19 mouse cellular contexts compared by ENCODE assay signal in the genomic region with DNA sequence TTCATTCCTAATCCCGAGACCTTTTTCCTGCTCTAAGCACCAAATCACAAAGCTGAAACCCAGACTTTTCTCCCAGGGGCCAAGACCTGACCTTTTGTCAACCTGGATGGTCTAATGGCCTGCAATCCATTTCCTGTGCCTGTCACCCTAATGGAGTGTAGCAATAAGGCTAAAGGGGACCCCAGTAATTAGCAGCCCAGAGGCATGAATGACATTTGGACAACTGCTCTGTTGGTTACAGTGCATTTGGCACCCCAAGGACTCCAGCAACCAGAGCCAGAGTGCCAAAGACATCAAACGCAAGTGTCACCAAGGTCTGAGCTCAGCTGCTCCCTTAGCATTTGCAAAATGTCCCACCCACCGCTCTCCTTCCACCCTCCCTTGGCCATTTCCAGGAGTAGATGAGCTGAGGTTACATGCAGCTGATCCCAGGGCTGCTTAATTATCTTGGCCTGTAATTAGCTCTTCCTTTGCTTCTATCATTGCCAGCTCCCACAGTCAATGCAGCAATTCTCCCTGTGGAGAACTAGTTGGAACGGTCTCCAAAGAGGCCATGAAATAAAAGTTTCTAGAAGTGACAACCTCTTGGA. TPM values are rescaled to one million over a fixed set of nuclear protein-coding genes. Genes with fewer than 3 reads are reported as not detected.
DNase-seq lines count a peak whose midpoint lies in the region; ATAC-seq and TF ChIP-seq lines count a peak whose summit lies in the region.
"Had no signal": no experiment of that assay in that cellular context is flagged by ENCODE, and none has a peak within 500 bp of the region (broad histone marks: within the 10 kb centered on the region; RNA-seq: fewer than 3 reads in every experiment).

No protein-coding gene starts in this region.

- no peaks in the 10 kb centered on the region for H3K36me3 ChIP-seq in forebrain, postnatal 0 days (ENCODE audit: insufficient read depth)
- no peaks in the 10 kb centered on the region for H3K36me3 ChIP-seq in forebrain, embryonic 10.5 days (replicated peaks)
- no peaks in the 10 kb centered on the region for H3K36me3 ChIP-seq in intestine, embryonic 16.5 days (ENCODE audit: control insufficient read depth, insufficient read depth, low read length)
- H3K36me3 ChIP-seq: G1E; heart, embryonic 10.5 days; liver, embryonic 12.5 days had no signal

- no peak overlapping the region for H3K4me3 ChIP-seq in forebrain, postnatal 0 days (ENCODE audit: low read depth, low read length)
- H3K4me3 ChIP-seq in forebrain, embryonic 10.5 days: no peak overlapping the region
- no peak overlapping the region for H3K4me3 ChIP-seq in intestine, embryonic 16.5 days (ENCODE audit: low read length)
- H3K4me3 ChIP-seq: forebrain, embryonic 13.5 days; heart, embryonic 10.5 days; liver, embryonic 12.5 days had no signal

- WGBS in forebrain, postnatal 0 days: 54% methylated on average over 4 of the region's 4 CpGs
- WGBS in forebrain, embryonic 10.5 days: 79% methylated on average over 4 of the region's 4 CpGs
- 58% methylated on average over 4 of the region's 4 CpGs for WGBS in intestine, embryonic 16.5 days

- H3K9ac ChIP-seq in forebrain, postnatal 0 days: no peak overlapping the region
- no peak overlapping the region for H3K9ac ChIP-seq in intestine, embryonic 16.5 days (ENCODE audit: low read depth, low read length)
- H3K9ac ChIP-seq: forebrain, embryonic 13.5 days; liver, embryonic 12.5 days; lung, embryonic 14.5 days had no signal

- H3K27ac ChIP-seq in forebrain, postnatal 0 days (ENCODE audit: low read depth, low read length): no peak overlapping the region
- H3K27ac ChIP-seq in forebrain, embryonic 10.5 days: no peak overlapping the region
- H3K27ac ChIP-seq in intestine, embryonic 16.5 days (ENCODE audit: low read length): no peak overlapping the region
- H3K27ac ChIP-seq: forebrain, embryonic 13.5 days; heart, embryonic 10.5 days; liver, embryonic 12.5 days had no signal

- no peak for TF ChIP-seq CTCF in forebrain, postnatal 0 days (IDR thresholded peaks at IDR 0.05; ENCODE audit: low read depth)

- intact Hi-C loops in left cerebral cortex, postnatal 4 days (cut with DNase I): no loop called here
- intact Hi-C loops in left cerebral cortex, postnatal 36 days (cut with DNase I): no loop called here

- H3K27me3 ChIP-seq in forebrain, postnatal 0 days (ENCODE audit: insufficient read depth, low read length): no peaks in the 10 kb centered on the region
- no peaks in the 10 kb centered on the region for H3K27me3 ChIP-seq in forebrain, embryonic 10.5 days (ENCODE audit: poor library complexity, severe bottlenecking)
- H3K27me3 ChIP-seq in intestine, embryonic 16.5 days (replicated peaks; ENCODE audit: control insufficient read depth, insufficient read depth, low read length): no peaks in the 10 kb centered on the region
- H3K27me3 ChIP-seq: liver, embryonic 12.5 days had no signal

- peak; percentile 43 for ATAC-seq in forebrain, postnatal 0 days
- no peak for ATAC-seq in intestine, embryonic 16.5 days
- ATAC-seq: forebrain, embryonic 13.5 days; liver, embryonic 12.5 days had no signal

- DNase-seq in adrenal gland, postnatal 10 days: peak; percentile 20
- no peak for DNase-seq in adrenal gland, postnatal 4 days (ENCODE audit: low spot score in 2 of 2)
- peak; percentile 7 for DNase-seq in forebrain, postnatal 0 days
- DNase-seq in forebrain, embryonic 10.5 days (ENCODE audit: extremely low spot score, low spot score): no peak
- peak; percentile 48 for DNase-seq in left cerebral cortex, postnatal 4 days
- no peak for DNase-seq in left cerebral cortex, postnatal 36 days (ENCODE audit: low spot score in 2 of 2)
- peak; percentile 15 for DNase-seq in brain, adult 2 months (ENCODE audit: low read depth, low spot score)
- DNase-seq: cerebellum, adult 9-10 months; kidney, adult 8-10 months; kidney, postnatal 25 days; lung, embryonic 14.5 days; lung, postnatal 36 days; thymus, postnatal 25 days had no signal

- H3K4me1 ChIP-seq in forebrain, postnatal 0 days (ENCODE audit: insufficient read depth): no peaks in the 10 kb centered on the region
- no peaks in the 10 kb centered on the region for H3K4me1 ChIP-seq in forebrain, embryonic 10.5 days
- H3K4me1 ChIP-seq in intestine, embryonic 16.5 days (ENCODE audit: control insufficient read depth, insufficient read depth, low read length): no peaks in the 10 kb centered on the region
- H3K4me1 ChIP-seq: forebrain, embryonic 13.5 days; heart, embryonic 10.5 days; liver, embryonic 12.5 days had no signal

- no peaks in the 10 kb centered on the region for H3K9me3 ChIP-seq in forebrain, postnatal 0 days (ENCODE audit: low read length)
- no peaks in the 10 kb centered on the region for H3K9me3 ChIP-seq in forebrain, embryonic 10.5 days
- H3K9me3 ChIP-seq in intestine, embryonic 16.5 days (ENCODE audit: control insufficient read depth, low read length): no peaks in the 10 kb centered on the region
- H3K9me3 ChIP-seq: forebrain, embryonic 13.5 days; heart, embryonic 10.5 days; liver, embryonic 12.5 days had no signal

- H3K4me2 ChIP-seq in forebrain, postnatal 0 days (ENCODE audit: low read depth): no peak overlapping the region
- H3K4me2 ChIP-seq in intestine, embryonic 16.5 days (ENCODE audit: low read depth, low read length): no peak overlapping the region
- H3K4me2 ChIP-seq: forebrain, embryonic 13.5 days; liver, embryonic 12.5 days; lung, embryonic 14.5 days had no signal

RNA-seq across cellular contexts. Expression of a gene that starts 47.8 kb away (rescaled TPM):
- 10 to 100 TPM; 54.2 to 65.3 TPM for total RNA-seq in adrenal gland, postnatal 10 days (2021)
- total RNA-seq in adrenal gland, postnatal 4 days (2021): 10 to 100 TPM; 76.5 to 89.9 TPM
- total RNA-seq in forebrain, postnatal 0 days (2014; rRNA removed): 32.2 and 37.1 TPM in 2 replicates
- polyA plus RNA-seq in forebrain, postnatal 0 days (2015; fragmentation: Nextera tagmentation; extraction: Ambion mirVana): 22.0 and 23.3 TPM in 2 replicates
- 4.7 and 7.4 TPM in 2 replicates for polyA plus RNA-seq in forebrain, embryonic 10.5 days (2016; fragmentation: Nextera tagmentation; extraction: Ambion mirVana)
- 10 to 100 TPM; 41.3 to 44.9 TPM for total RNA-seq in left cerebral cortex, postnatal 4 days (2021)
- 10 to 100 TPM; 14.2 to 16.9 TPM for total RNA-seq in left cerebral cortex, postnatal 36 days (2021)
- 3.6 and 4.3 TPM in 2 replicates for polyA plus RNA-seq in intestine, embryonic 16.5 days (2015; fragmentation: Nextera tagmentation; extraction: Ambion mirVana)
- total RNA-seq: megakaryocyte-erythroid progenitor cell, adult 5-6 weeks had no signal
- polyA plus RNA-seq: G1E had no signal

RNA-seq across cellular contexts. Expression of a gene that starts 48.4 kb away (rescaled TPM):
- total RNA-seq in adrenal gland, postnatal 10 days (2021): 1 to 10 TPM; 4.6 to 7.2 TPM
- 1 to 10 TPM; 8.3 to 9.4 TPM for total RNA-seq in adrenal gland, postnatal 4 days (2021)
- total RNA-seq in forebrain, postnatal 0 days (2014; rRNA removed): 7.3 and 7.4 TPM in 2 replicates
- 7.7 and 7.8 TPM in 2 replicates for polyA plus RNA-seq in forebrain, postnatal 0 days (2015; fragmentation: Nextera tagmentation; extraction: Ambion mirVana)
- 0.44 and 0.64 TPM in 2 replicates for polyA plus RNA-seq in forebrain, embryonic 10.5 days (2016; fragmentation: Nextera tagmentation; extraction: Ambion mirVana)
- total RNA-seq in left cerebral cortex, postnatal 4 days (2021): 1 to 10 TPM in 1 of 2 experiments, under 1 TPM in 1; 0.93 to 1.1 TPM
- 1 to 10 TPM; 1.9 TPM for total RNA-seq in left cerebral cortex, postnatal 36 days (2021)
- polyA plus RNA-seq in intestine, embryonic 16.5 days (2015; fragmentation: Nextera tagmentation; extraction: Ambion mirVana): 6.1 and 7.0 TPM in 2 replicates
- polyA plus RNA-seq: G1E had no signal

Comparison
In these comparisons a context has a peak if more than half of its experiments do, and no peak if none do; other contexts are left out.
1. DNase-seq: peak in adrenal gland, postnatal 10 days (single experiment), forebrain, postnatal 0 days (single experiment), left cerebral cortex, postnatal 4 days (single experiment) and brain, adult 2 months (single experiment); none in adrenal gland, postnatal 4 days (0 of 2), forebrain, embryonic 10.5 days (single experiment) and left cerebral cortex, postnatal 36 days (0 of 2).